Comparison of ENCODE assay signal across 9 mouse cellular contexts in the genomic region with DNA sequence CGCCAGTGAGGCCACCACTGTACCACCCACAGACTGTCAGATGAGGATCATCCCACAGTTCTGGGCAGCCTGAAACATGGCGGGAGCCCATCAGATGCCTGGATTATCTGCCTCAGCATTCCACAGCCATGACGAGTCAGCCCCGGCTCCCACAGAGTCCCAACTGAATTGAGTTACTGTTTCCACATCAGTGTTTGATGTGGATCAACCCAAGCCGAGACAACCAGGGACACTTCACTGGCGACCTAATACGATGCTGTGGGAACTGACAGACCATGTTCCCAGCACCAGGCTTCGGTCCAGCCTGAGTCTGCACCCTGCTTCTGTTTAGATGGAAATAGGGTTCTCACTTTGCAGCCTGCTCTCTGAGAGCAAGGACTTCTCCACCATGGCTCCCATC. TPM values are rescaled to one million over a fixed set of nuclear protein-coding genes. Genes with fewer than 3 reads are reported as not detected.
A peak's percentile ranks its signal among the peaks of the same experiment; 100 is the strongest.
DNase-seq lines count a peak whose midpoint lies in the region; ATAC-seq and TF ChIP-seq lines count a peak whose summit lies in the region.
"Had no signal": no experiment of that assay in that cellular context is flagged by ENCODE, and none has a peak within 500 bp of the region (broad histone marks: within the 10 kb centered on the region; RNA-seq: fewer than 3 reads in every experiment).

No protein-coding gene starts in this region.

- H3K9me3 ChIP-seq in heart, embryonic 11.5 days (replicated peaks; ENCODE audit: control insufficient read depth, low read length): no peaks in the 10 kb centered on the region
- H3K9me3 ChIP-seq in midbrain, embryonic 13.5 days: no peaks in the 10 kb centered on the region

- TF ChIP-seq CTCF in thymus, adult 2 months (IDR thresholded peaks at IDR 0.05; ENCODE audit: borderline replicate concordance, control insufficient read depth, extremely low read depth, insufficient read depth, low read length, poor library complexity): no peak

- no peaks in the 10 kb centered on the region for H3K27me3 ChIP-seq in heart, embryonic 11.5 days (ENCODE audit: control insufficient read depth, insufficient read depth, low read length)
- H3K27me3 ChIP-seq in thymus, adult 2 months (ENCODE audit: control insufficient read depth, insufficient read depth, low read length): no peaks in the 10 kb centered on the region
- no peaks in the 10 kb centered on the region for H3K27me3 ChIP-seq in midbrain, embryonic 13.5 days

- H3K4me1 ChIP-seq in heart, embryonic 11.5 days (ENCODE audit: control insufficient read depth, insufficient read depth, low read length): peaks cover 42% of the 10 kb centered on the region
- peaks cover 21% of the 10 kb centered on the region for H3K4me1 ChIP-seq in thymus, adult 2 months (replicated peaks; ENCODE audit: control insufficient read depth, insufficient read depth, low read length)
- H3K4me1 ChIP-seq in midbrain, embryonic 13.5 days (replicated peaks): peaks cover 19% of the 10 kb centered on the region

- peak; percentile 37; the same call in 1 of the 2 replicates for ATAC-seq in heart, embryonic 11.5 days (replicated peaks; ENCODE audit: insufficient number of reproducible peaks, low FRiP score, low TSS enrichment)
- ATAC-seq in midbrain, embryonic 13.5 days: no peak
- ATAC-seq: forebrain, embryonic 14.5 days; inflammation-experienced regulatory T-cells, adult 6 months had no signal

- TF ChIP-seq POLR2A in thymus, adult 2 months (IDR thresholded peaks at IDR 0.05; ENCODE audit: control insufficient read depth, extremely low read depth, insufficient read depth, low read length, poor library complexity): no peak

- H3K27ac ChIP-seq in heart, embryonic 11.5 days (ENCODE audit: low read depth, low read length): peak overlapping the region; percentile 75
- no peak overlapping the region for H3K27ac ChIP-seq in thymus, adult 2 months (ENCODE audit: control insufficient read depth, insufficient read depth, low read length)
- no peak overlapping the region for H3K27ac ChIP-seq in midbrain, embryonic 13.5 days

- WGBS in heart, embryonic 11.5 days (ENCODE audit: insufficient replicate concordance): 28% methylated on average over 8 of the region's 8 CpGs
- 89% methylated on average over 8 of the region's 8 CpGs for WGBS in thymus, adult 2 months
- WGBS in midbrain, embryonic 13.5 days: 73% methylated on average over 8 of the region's 8 CpGs

- no peak overlapping the region for H3K9ac ChIP-seq in heart, embryonic 11.5 days (ENCODE audit: low read depth, low read length)
- H3K9ac ChIP-seq in midbrain, embryonic 13.5 days (replicated peaks): no peak overlapping the region

- DNase-seq in MN1 (ENCODE audit: low spot score) (peak; percentile 21), adipocyte (ENCODE audit: low spot score) (peak; percentile 44)
- peak; percentile 48 for DNase-seq in lung, postnatal 14 days
- no peak for DNase-seq in thymus, adult 2 months
- no peak for DNase-seq in embryo, embryonic 10.5 days (ENCODE audit: low spot score)

- H3K36me3 ChIP-seq in heart, embryonic 11.5 days (ENCODE audit: control insufficient read depth, insufficient read depth, low read length): peaks cover 7% of the 10 kb centered on the region
- no peaks in the 10 kb centered on the region for H3K36me3 ChIP-seq in thymus, adult 2 months (ENCODE audit: control insufficient read depth, insufficient read depth, low read length)
- H3K36me3 ChIP-seq in midbrain, embryonic 13.5 days: no peaks in the 10 kb centered on the region

- peak overlapping the region; percentile 0; the same call in 1 of the 2 replicates for H3K4me2 ChIP-seq in heart, embryonic 11.5 days
- no peak overlapping the region for H3K4me2 ChIP-seq in midbrain, embryonic 13.5 days (replicated peaks)

- H3K4me3 ChIP-seq in heart, embryonic 11.5 days (ENCODE audit: low read depth, low read length): no peak overlapping the region
- H3K4me3 ChIP-seq in thymus, adult 2 months (ENCODE audit: control insufficient read depth, insufficient read depth, low read length): no peak overlapping the region
- H3K4me3 ChIP-seq in midbrain, embryonic 13.5 days (replicated peaks): no peak overlapping the region

RNA-seq across cellular contexts. Expression of a gene that starts 58.1 kb away (rescaled TPM):
- polyA plus RNA-seq in heart, embryonic 11.5 days (2014; fragmentation: Nextera tagmentation; extraction: Ambion mirVana): 44.5 and 53.8 TPM in 2 replicates
- 45.6 and 46.8 TPM in 2 replicates for polyA plus RNA-seq in thymus, adult 2 months (2012; rRNA removed)
- 12.2 and 15.4 TPM in 2 replicates for polyA plus RNA-seq in midbrain, embryonic 13.5 days (2015; fragmentation: Nextera tagmentation; extraction: Ambion mirVana)

Comparison
In these comparisons a context has a peak if more than half of its experiments do, and no peak if none do; other contexts are left out.
1. DNase-seq: peak in MN1 (single experiment), adipocyte (single experiment) and lung, postnatal 14 days (single experiment); none in thymus, adult 2 months (single experiment) and embryo, embryonic 10.5 days (single experiment).